Mouse (Mus musculus): ENCODE data around the gene Atad5. TPM values are rescaled to one million over a fixed set of nuclear protein-coding genes. Genes with fewer than 3 reads are reported as not detected.

The Atad5 gene
- total and polyA plus RNA-seq, 3 experiments: 17.1 to 66.9 (median 22.6) TPM

- no peak for DNase-seq (ENCODE audit: low read depth, low spot score)
- Histone ChIP-seq H3K27me3 (ENCODE audit: control insufficient read depth in 1 of 2, insufficient read depth in 2 of 2, low read length in 2 of 2) (no peaks in the 10 kb centered on the region; a peak in 1 of 4 replicates), H3K9ac (ENCODE audit: control insufficient read depth, low read depth, low read length, poor library complexity, severe bottlenecking) (no peak within 1 kb of the TSS)
These were observed 64.8 kb downstream of the Atad5 start, which contains the start of gene Adap2 for GRCm38 (mm10) chr11:80153857-80154495. Gene Adap2 (plus strand): TSS chr11:80154105.

GRCm38 (mm10) chr11:80154501-80154900 lies 65.3 kb downstream of the Atad5 start:
- H3K79me2 ChIP-seq (ENCODE audit: control insufficient read depth, insufficient read depth, low read length, poor library complexity): no peaks in the 10 kb centered on the region
- peaks cover 2 to 4% of the 10 kb centered on the region in 2 experiments; a peak in 2 of 4 replicates for H3K27me3 ChIP-seq (ENCODE audit: control insufficient read depth in 1 of 2, insufficient read depth in 2 of 2, low read length in 2 of 2)
- no peak for TF ChIP-seq UBTF (IDR thresholded peaks at IDR 0.05; ENCODE audit: borderline replicate concordance, insufficient read depth, low read depth, low read length)
- TF ChIP-seq MYB (IDR thresholded peaks at IDR 0.05; ENCODE audit: low read depth, low read length): no peak
- TF ChIP-seq SMC3 (IDR thresholded peaks at IDR 0.05; ENCODE audit: low read depth, low read length): no peak
- TF ChIP-seq MEF2A (IDR thresholded peaks at IDR 0.05; ENCODE audit: extremely low read depth, insufficient replicate concordance, low read depth, low read length, poor library complexity, severe bottlenecking): no peak
- TF ChIP-seq ETS1 (IDR thresholded peaks at IDR 0.05; ENCODE audit: low read depth, low read length): no peak
- no peak for TF ChIP-seq TCF12 (IDR thresholded peaks at IDR 0.05; ENCODE audit: low read depth, low read length)
- TF ChIP-seq GABPA (IDR thresholded peaks at IDR 0.05; ENCODE audit: low read depth, low read length): no peak
- TF ChIP-seq MAX (IDR thresholded peaks at IDR 0.05; ENCODE audit: low read length): no peak
- no peaks in the 10 kb centered on the region for H3K4me1 ChIP-seq (ENCODE audit: control insufficient read depth in 1 of 2, insufficient read depth in 2 of 2, low read length in 2 of 2)
- no peak for DNase-seq (ENCODE audit: low read depth, low spot score)
- H3K36me3 ChIP-seq (ENCODE audit: control insufficient read depth in 1 of 2, insufficient read depth in 2 of 2, low read length in 2 of 2): no peaks in the 10 kb centered on the region
- no peaks in the 10 kb centered on the region for H3K9me3 ChIP-seq (replicated peaks; ENCODE audit: insufficient read depth, low read length)
- H3K9ac ChIP-seq (ENCODE audit: control insufficient read depth, low read depth, low read length, poor library complexity, severe bottlenecking): no peak overlapping the region
- no peak overlapping the region for H3K27ac ChIP-seq (ENCODE audit: control insufficient read depth, low read depth, low read length)
- no peak overlapping the region for H3K4me3 ChIP-seq (ENCODE audit: control insufficient read depth in 1 of 2, insufficient read depth in 1 of 2, low read depth in 2 of 2, low read length in 2 of 2)

More at GRCm38 (mm10) chr11:80153857-80154495, 64.8 kb downstream of the Atad5 start, which contains the start of gene Adap2:
- H3K9me3 ChIP-seq (replicated peaks; ENCODE audit: insufficient read depth, low read length): no peaks in the 10 kb centered on the region
- H3K4me3 ChIP-seq (ENCODE audit: control insufficient read depth in 1 of 2, insufficient read depth in 1 of 2, low read depth in 2 of 2, low read length in 2 of 2): no peak within 1 kb of the TSS
- TF ChIP-seq MXI1 (IDR thresholded peaks at IDR 0.05; ENCODE audit: low read depth, low read length): no peak
- TF ChIP-seq GATA1 (IDR thresholded peaks at IDR 0.05; ENCODE audit: low read depth, low read length): no peak
- no peak for TF ChIP-seq CHD1 (IDR thresholded peaks at IDR 0.05; ENCODE audit: low read depth, low read length)
- TF ChIP-seq ZNF384 (IDR thresholded peaks at IDR 0.05; ENCODE audit: low read depth, low read length): no peak
- no peak for TF ChIP-seq POLR2AphosphoS2 (IDR thresholded peaks at IDR 0.05; ENCODE audit: low read length)
- TF ChIP-seq MYB (IDR thresholded peaks at IDR 0.05; ENCODE audit: low read depth, low read length): no peak
- no peak for TF ChIP-seq JUND (IDR thresholded peaks at IDR 0.05; ENCODE audit: low read depth, low read length)
- TF ChIP-seq KAT2A (conservative IDR thresholded peaks at IDR 0.05; ENCODE audit: low read depth, low read length): no peak
- TF ChIP-seq TAL1 (IDR thresholded peaks at IDR 0.05; ENCODE audit: low read length): no peak
- no peak for TF ChIP-seq ZKSCAN1 (IDR thresholded peaks at IDR 0.05; ENCODE audit: low read depth, low read length)
- H3K79me2 ChIP-seq (ENCODE audit: control insufficient read depth, insufficient read depth, low read length, poor library complexity): no peaks in the 10 kb centered on the region
- H3K4me1 ChIP-seq (ENCODE audit: control insufficient read depth in 1 of 2, insufficient read depth in 2 of 2, low read length in 2 of 2): no peaks in the 10 kb centered on the region
- no peak within 1 kb of the TSS for H3K27ac ChIP-seq (ENCODE audit: control insufficient read depth, low read depth, low read length)
- no peaks in the 10 kb centered on the region for H3K36me3 ChIP-seq (ENCODE audit: control insufficient read depth in 1 of 2, insufficient read depth in 2 of 2, low read length in 2 of 2)
